Mouse (Mus musculus): ENCODE data around the gene Kctd7. TPM values are rescaled to one million over a fixed set of nuclear protein-coding genes. Genes with fewer than 3 reads are reported as not detected.

Kctd7 gene
- total RNA-seq (2023), result 1 to 10 TPM; 2.4 to 3.9 TPM

DNA sequence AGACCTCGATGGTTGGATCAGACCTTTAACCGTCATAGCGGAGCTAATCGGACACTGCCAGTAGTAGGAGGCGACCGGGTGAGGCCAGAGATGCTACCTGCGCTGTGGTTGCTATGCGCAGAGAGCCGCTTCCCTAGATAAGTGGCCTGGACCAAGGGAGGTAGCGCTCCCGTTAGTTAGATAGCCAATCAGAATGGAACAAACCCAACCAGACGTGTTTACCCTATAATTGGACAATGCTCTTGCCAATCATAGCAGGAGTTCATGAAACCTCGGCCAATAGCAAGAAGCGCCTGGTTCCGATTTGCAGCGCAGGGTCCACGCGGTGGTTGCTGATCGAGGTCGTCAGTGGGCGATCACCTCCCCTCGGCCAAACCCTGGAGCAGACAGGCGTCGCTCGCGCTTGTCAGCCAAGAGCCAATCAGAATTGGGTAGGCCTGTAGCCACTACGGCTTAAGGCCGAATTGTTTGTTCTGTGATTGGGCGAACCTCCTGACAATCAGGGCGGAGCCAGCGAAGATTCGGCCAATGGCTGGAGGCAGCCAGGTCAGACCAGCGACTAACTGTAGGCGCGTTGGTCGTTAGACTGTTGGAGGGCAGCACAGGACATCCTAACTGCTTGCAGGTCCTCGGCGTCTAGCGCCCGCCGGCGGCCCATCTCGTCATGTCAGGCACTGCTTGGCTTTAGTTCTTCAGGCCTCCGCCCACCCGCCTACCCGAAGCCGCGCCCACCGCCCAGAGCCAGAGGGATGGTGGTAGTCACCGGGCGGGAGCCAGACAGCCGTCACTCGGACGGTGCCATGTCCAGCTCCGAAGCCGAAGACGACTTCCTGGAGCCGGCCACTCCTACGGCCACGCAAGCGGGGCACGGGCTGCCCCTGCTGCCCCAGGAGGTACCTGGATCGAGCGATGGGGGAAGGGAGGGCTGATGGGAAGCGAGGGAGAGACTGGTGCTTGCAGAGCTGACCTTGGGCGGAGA is at the start of gene Kctd7:
Kctd7 (plus strand) TSS at position 528 of the 979 bp plus-strand sequence.

DNA sequence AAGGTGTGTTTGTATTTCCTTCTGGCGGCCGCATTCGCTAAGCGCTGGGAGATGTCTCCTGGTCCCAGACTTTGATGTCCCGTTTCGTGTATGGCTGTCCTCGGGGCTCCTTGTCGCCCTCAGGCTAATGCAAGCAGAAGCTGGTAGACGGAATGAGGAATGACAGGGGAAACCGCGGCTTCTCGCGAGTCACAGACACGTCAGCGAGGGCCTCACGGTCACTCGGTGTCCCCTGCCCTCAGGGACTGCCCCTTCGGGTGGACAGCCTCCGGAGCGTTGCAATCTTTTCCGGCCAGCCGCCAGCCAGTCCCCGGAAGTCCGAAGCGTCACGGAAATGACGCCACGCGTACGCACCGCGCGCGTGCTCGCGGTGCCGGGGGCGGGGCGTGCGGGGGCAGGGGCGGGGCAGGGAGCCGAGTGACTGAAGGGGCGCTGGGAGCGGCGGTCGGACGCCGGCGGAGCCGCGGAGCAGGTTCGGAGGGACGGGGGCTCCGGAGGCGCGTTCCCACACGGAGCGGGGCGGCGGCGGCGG is 26.8 kb downstream of the Kctd7 start, which contains the start of gene Rabgef1:
Rabgef1 (plus strand) TSS at position 376 of the 532 bp plus-strand sequence.

Other genes starting within 250 kb of the Kctd7 start
- 1 to 10 TPM; 1.1 to 2.0 TPM for gene Zbed5, start 249.1 kb upstream of the Kctd7 start, total RNA-seq (2023)
- under 1 TPM; 0.39 to 0.76 TPM for gene Phkg1, start 246.3 kb upstream of the Kctd7 start, total RNA-seq (2023)
- gene Nupr1l, start 236.3 kb upstream of the Kctd7 start, total RNA-seq (2023), result under 1 TPM; 0.41 to 0.70 TPM
- 10 to 100 TPM; 10.3 to 13.7 TPM for gene Vkorc1l1, start 202.9 kb upstream of the Kctd7 start, total RNA-seq (2023)
- 10 to 100 TPM; 25.2 to 32.1 TPM for gene Gusb, start 141.8 kb upstream of the Kctd7 start, total RNA-seq (2023)
- gene Asl, start 115.6 kb upstream of the Kctd7 start, total RNA-seq (2023), result 10 to 100 TPM; 22.5 to 32.0 TPM
- 10 to 100 TPM; 25.8 to 28.9 TPM for gene Crcp, start 115.6 kb upstream of the Kctd7 start, total RNA-seq (2023)
- gene Tpst1, start 71.5 kb upstream of the Kctd7 start, total RNA-seq (2023), result 1 to 10 TPM; 3.7 TPM
- gene Rabgef1, start 26.9 kb downstream of the Kctd7 start, total RNA-seq (2023), result 10 to 100 TPM; 32.7 to 33.5 TPM
- 10 to 100 TPM; 48.2 to 80.5 TPM for gene Tmem248, start 72.2 kb downstream of the Kctd7 start, total RNA-seq (2023)
- 10 to 100 TPM; 93.5 to 95.2 TPM for gene Sbds, start 110.7 kb downstream of the Kctd7 start, total RNA-seq (2023)
- 10 to 100 TPM; 26.1 to 30.2 TPM for gene Tyw1, start 110.8 kb downstream of the Kctd7 start, total RNA-seq (2023)
- gene Caln1, start 224.6 kb downstream of the Kctd7 start, total RNA-seq (2023), result not detected
- not detected for gene A330070K13Rik, start 239.8 kb downstream of the Kctd7 start, total RNA-seq (2023)

All from T-cell, adult 66 days (primary cell).